Mouse (Mus musculus): ENCODE data around the gene Ksr2. TPM values are rescaled to one million over a fixed set of nuclear protein-coding genes. Genes with fewer than 3 reads are reported as not detected.
A peak's percentile ranks its signal among the peaks of the same experiment; 100 is the strongest.
"Not testable (repeated sequence)": the region's sequence is repeated elsewhere in the genome, so short reads cannot be mapped to it uniquely, and the experiment has no call there.

The Ksr2 gene
- polyA plus RNA-seq, 1 experiment from 2014 or later = 1.4 TPM

DNA sequence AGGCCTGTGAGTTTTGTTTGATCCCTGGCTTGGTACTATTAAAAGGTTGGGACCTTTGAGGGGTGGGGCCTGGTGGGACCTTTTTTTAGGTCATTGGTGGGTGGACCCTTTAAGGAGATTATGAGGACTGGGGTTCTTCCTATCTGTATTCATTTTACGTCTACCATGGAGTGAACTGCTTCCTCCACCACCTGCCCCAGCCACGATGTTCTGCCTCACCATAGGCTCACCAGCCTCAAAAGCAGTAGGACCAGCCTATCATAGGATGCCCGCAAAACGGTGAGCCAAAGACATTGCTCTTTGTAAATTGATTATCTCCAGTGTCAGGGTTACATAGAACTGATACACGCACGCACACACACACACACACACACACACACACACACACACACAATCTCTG, 16.4 kb upstream of the Ksr2 start:
- Histone ChIP-seq H3K9me3 (ENCODE audit: control insufficient read depth, low read length) (no peaks in the 10 kb centered on the region), H3K4me1 (ENCODE audit: control insufficient read depth, insufficient read depth, low read length) (no peaks in the 10 kb centered on the region), H3K9ac (ENCODE audit: low read length) (no peak overlapping the region), H3K27ac (ENCODE audit: low read depth, low read length) (no peak overlapping the region), H3K27me3 (ENCODE audit: control insufficient read depth, insufficient read depth, low read length) (no peaks in the 10 kb centered on the region), H3K36me3 (ENCODE audit: control insufficient read depth, insufficient read depth, low read length) (no peaks in the 10 kb centered on the region), H3K4me3 (ENCODE audit: low read depth, low read length) (no peak overlapping the region), H3K4me2 (ENCODE audit: low read depth) (no peak overlapping the region)
- ATAC-seq (ENCODE audit: insufficient read depth, low FRiP score, low TSS enrichment) = no peak
- 80% methylated on average over 6 of the region's 6 CpGs for WGBS
- DNase-seq (ENCODE audit: low spot score) = no peak

DNA sequence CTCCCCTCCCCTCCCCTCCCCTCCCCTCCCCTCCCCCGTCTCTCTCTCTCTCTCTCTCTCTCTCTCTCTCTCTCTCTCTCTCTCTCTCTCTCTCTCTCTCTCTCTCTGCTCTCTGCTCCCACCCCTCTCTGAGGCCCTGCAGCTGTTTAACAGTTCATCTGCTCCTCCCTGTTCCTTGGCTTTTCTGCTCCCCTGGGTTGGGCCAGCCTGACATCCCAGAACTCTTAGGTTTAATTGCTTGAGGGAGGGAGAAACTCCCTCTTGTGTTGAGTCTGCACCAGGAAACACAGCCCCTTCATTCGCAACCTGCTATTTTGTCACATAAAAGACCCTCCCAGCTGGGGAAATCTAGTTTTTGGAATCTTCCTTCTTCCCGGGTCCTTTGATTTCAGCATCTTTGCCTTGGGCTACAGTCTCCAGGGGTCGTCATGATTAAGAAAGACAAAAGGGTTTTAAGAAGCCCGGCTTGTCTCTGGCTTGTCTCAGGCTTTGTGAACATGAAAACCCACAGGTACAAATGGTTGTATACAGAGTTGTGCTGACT, 15.7 kb upstream of the Ksr2 start:
- no peaks in the 10 kb centered on the region for H3K4me1 ChIP-seq (ENCODE audit: control insufficient read depth, insufficient read depth, low read length)
- ATAC-seq (ENCODE audit: insufficient read depth, low FRiP score, low TSS enrichment) = no peak
- no peak for DNase-seq (ENCODE audit: low spot score)
- H3K4me3 ChIP-seq (ENCODE audit: low read depth, low read length) = no peak overlapping the region
- no peak overlapping the region for H3K27ac ChIP-seq (ENCODE audit: low read depth, low read length)
- H3K9me3 ChIP-seq (ENCODE audit: control insufficient read depth, low read length) = no peaks in the 10 kb centered on the region
- no peaks in the 10 kb centered on the region for H3K27me3 ChIP-seq (ENCODE audit: control insufficient read depth, insufficient read depth, low read length)
- 29% methylated on average over 4 of the region's 5 CpGs for WGBS
- no peak overlapping the region for H3K9ac ChIP-seq (ENCODE audit: low read length)
- H3K4me2 ChIP-seq (ENCODE audit: low read depth) = no peak overlapping the region
- H3K36me3 ChIP-seq (ENCODE audit: control insufficient read depth, insufficient read depth, low read length) = no peaks in the 10 kb centered on the region

DNA sequence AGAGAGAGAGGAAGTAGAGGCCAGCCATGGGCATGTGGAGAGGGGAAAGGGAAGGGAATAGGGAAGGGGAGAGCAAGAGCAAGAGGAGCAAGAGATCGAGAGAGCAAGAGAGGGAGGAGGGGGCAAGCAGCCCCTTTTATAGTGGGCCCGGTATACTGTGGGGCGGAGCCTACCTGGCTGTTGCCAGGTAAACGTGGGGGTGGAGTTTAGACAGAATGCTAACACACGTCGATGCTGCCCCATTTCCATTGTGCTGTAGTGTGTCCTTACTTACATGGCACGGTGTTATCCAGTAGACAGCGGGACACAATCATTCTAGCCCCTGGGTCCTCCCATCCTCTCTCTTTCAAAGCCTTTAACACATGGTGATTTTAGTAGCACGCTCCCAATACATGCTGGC, 14.5 kb upstream of the Ksr2 start:
- Histone ChIP-seq H3K9me3 (ENCODE audit: control insufficient read depth, low read length) (no peaks in the 10 kb centered on the region), H3K4me3 (ENCODE audit: low read depth, low read length) (no peak overlapping the region), H3K9ac (ENCODE audit: low read length) (no peak overlapping the region), H3K4me1 (ENCODE audit: control insufficient read depth, insufficient read depth, low read length) (no peaks in the 10 kb centered on the region), H3K36me3 (ENCODE audit: control insufficient read depth, insufficient read depth, low read length) (no peaks in the 10 kb centered on the region), H3K27ac (ENCODE audit: low read depth, low read length) (no peak overlapping the region), H3K4me2 (ENCODE audit: low read depth) (no peak overlapping the region), H3K27me3 (ENCODE audit: control insufficient read depth, insufficient read depth, low read length) (no peaks in the 10 kb centered on the region)
- DNase-seq (ENCODE audit: low spot score) = no peak
- no peak for ATAC-seq (ENCODE audit: insufficient read depth, low FRiP score, low TSS enrichment)
- WGBS = 71% methylated on average over 9 of the region's 9 CpGs

DNA sequence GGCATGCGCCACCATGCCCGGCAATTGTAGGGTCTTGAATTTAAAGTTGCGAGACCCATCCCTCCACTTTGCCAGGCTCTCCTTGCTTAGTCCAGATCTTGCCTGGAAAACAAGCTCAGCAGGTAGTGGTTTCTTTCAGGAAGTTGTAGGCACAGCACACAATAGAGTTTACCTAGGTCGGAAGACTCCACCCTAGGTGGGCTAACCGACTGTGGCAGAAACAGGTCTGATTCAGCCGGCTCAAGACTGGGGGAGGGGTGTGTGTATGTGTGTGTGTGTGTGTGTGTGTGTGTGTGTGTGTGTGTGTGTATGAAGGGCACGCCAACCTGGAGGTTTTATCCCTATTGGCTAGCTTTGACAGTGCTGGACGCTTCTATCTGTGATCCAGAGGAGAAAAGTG, 10.2 kb upstream of the Ksr2 start:
- no peak for DNase-seq (ENCODE audit: low spot score)
- Histone ChIP-seq H3K36me3 (ENCODE audit: control insufficient read depth, insufficient read depth, low read length) (no peaks in the 10 kb centered on the region), H3K9me3 (ENCODE audit: control insufficient read depth, low read length) (no peaks in the 10 kb centered on the region), H3K27me3 (ENCODE audit: control insufficient read depth, insufficient read depth, low read length) (no peaks in the 10 kb centered on the region), H3K4me3 (ENCODE audit: low read depth, low read length) (no peak overlapping the region), H3K4me1 (ENCODE audit: control insufficient read depth, insufficient read depth, low read length) (no peaks in the 10 kb centered on the region), H3K4me2 (ENCODE audit: low read depth) (no peak overlapping the region), H3K27ac (ENCODE audit: low read depth, low read length) (no peak overlapping the region), H3K9ac (ENCODE audit: low read length) (no peak overlapping the region)
- 93% methylated on average over 8 of the region's 8 CpGs for WGBS
- no peak for ATAC-seq (ENCODE audit: insufficient read depth, low FRiP score, low TSS enrichment)

DNA sequence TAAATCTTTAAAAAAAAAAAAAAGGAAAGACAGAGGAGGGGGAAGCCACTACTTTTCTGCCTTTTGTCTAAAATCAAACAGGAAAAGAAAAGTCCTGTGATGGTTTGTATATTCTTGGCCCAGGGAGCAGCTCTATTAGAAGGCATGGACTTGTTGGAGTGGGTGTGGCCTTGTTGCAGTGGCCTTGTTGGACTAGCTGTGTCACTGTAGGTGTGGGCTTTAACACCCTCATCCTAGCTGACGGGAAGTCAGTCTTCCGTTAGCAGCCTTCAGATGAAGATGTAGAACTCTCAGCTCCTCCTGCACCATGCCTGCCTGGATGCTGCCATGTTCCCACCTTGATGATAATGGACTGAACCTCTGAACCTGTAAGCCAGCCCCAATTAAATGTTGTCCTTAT, 9.1 kb upstream of the Ksr2 start:
- not testable (repeated sequence) for ATAC-seq (ENCODE audit: insufficient read depth, low FRiP score, low TSS enrichment); H3K27ac ChIP-seq (ENCODE audit: low read depth, low read length); H3K4me2 ChIP-seq (ENCODE audit: low read depth); H3K4me1 ChIP-seq (ENCODE audit: control insufficient read depth, insufficient read depth, low read length); H3K4me3 ChIP-seq (ENCODE audit: low read depth, low read length); DNase-seq (ENCODE audit: low spot score); H3K27me3 ChIP-seq (ENCODE audit: control insufficient read depth, insufficient read depth, low read length); H3K36me3 ChIP-seq (ENCODE audit: control insufficient read depth, insufficient read depth, low read length); H3K9me3 ChIP-seq (ENCODE audit: control insufficient read depth, low read length); H3K9ac ChIP-seq (ENCODE audit: low read length)
- WGBS = 76% methylated on average over 2 of the region's 2 CpGs

DNA sequence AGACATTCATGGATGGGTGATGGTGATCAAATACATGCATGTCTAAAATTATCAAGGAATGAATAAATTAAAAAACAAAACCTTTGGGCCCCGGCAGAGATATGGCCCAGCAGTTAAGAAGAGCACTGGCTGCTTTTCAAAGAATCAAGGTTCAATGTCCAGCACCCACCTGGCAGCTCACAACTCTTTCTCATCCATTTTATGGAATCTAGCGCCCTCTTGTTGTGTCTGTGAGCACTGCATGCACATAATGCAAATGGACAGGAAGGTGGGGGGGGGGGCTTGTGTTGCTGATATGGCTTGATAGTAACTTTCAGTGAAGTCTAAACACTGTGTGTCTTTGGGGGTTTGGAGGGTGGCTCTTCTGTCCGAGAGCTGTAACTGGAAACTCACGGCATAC, 5.6 kb upstream of the Ksr2 start:
- no peaks in the 10 kb centered on the region for H3K9me3 ChIP-seq (ENCODE audit: control insufficient read depth, low read length)
- H3K27ac ChIP-seq (ENCODE audit: low read depth, low read length) = no peak overlapping the region
- ATAC-seq (ENCODE audit: insufficient read depth, low FRiP score, low TSS enrichment) (no peak), DNase-seq (ENCODE audit: low spot score) (peak; percentile 33)
- H3K27me3 ChIP-seq (ENCODE audit: control insufficient read depth, insufficient read depth, low read length) = peaks cover 7% of the 10 kb centered on the region
- H3K4me2 ChIP-seq (ENCODE audit: low read depth) = no peak overlapping the region
- no peaks in the 10 kb centered on the region for H3K4me1 ChIP-seq (ENCODE audit: control insufficient read depth, insufficient read depth, low read length)
- 71% methylated on average over 4 of the region's 4 CpGs for WGBS
- H3K9ac ChIP-seq (ENCODE audit: low read length) = no peak overlapping the region
- H3K36me3 ChIP-seq (ENCODE audit: control insufficient read depth, insufficient read depth, low read length) = no peaks in the 10 kb centered on the region
- no peak overlapping the region for H3K4me3 ChIP-seq (ENCODE audit: low read depth, low read length)

DNA sequence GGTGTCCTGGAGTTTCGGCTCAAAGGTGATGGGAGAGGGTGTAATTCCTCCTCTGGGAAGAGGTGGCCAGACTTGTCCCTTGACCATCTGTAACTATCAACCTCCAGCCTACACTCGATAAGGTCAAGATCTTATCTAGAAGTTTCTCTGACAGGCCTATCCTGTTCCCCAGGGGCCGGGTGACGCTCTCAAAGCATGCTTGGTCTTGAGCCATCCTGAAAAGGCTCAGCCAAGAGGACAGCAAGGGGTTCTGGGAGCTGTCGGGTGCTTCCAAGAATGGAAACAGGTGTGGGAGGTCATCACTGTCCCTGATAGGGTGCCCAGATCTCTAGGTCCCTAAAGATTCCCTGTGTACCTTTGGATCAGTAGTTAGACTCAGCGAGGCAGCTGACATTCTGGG, 4.4 kb upstream of the Ksr2 start:
- WGBS = 75% methylated on average over 6 of the region's 6 CpGs

DNA sequence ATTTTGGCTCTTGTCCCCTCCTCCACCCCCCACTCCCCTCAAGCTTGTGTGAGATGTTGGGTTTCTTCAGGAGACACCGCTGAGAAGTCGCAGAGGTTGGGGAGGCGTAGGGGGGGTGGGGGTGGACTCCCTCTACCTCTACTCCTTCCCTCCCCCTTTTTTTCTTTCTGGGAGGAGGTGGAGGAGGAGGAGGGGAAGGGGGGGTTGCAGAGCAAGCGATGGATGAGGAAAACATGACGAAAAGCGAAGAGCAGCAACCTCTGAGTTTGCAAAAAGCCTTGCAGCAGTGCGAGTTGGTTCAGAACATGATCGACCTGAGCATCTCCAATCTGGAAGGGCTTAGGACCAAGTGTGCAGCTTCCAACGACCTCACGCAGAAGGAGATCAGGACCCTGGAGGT, 811 bp downstream of the Ksr2 start:
- DNase-seq (ENCODE audit: low spot score) = peak; percentile 35
- Histone ChIP-seq H3K4me2 (ENCODE audit: low read depth) (peak overlapping the region; percentile 89), H3K36me3 (ENCODE audit: control insufficient read depth, insufficient read depth, low read length) (no peaks in the 10 kb centered on the region), H3K9ac (ENCODE audit: low read length) (peak overlapping the region; percentile 68), H3K27ac (ENCODE audit: low read depth, low read length) (peak overlapping the region; percentile 79), H3K27me3 (ENCODE audit: control insufficient read depth, insufficient read depth, low read length) (peaks cover 12% of the 10 kb centered on the region), H3K4me3 (ENCODE audit: low read depth, low read length) (peak overlapping the region; percentile 61), H3K9me3 (ENCODE audit: control insufficient read depth, low read length) (no peaks in the 10 kb centered on the region), H3K4me1 (ENCODE audit: control insufficient read depth, insufficient read depth, low read length) (0 out of 2 replicates have a peak, but pooled peaks cover 2% of the 10 kb centered on the region)
- 8% methylated on average over 10 of the region's 10 CpGs for WGBS
- no peak; the same call in 1 of the 2 replicates for ATAC-seq (ENCODE audit: insufficient read depth, low FRiP score, low TSS enrichment)

More for the DNA sequence above, 4.4 kb upstream of the Ksr2 start:
- ATAC-seq (ENCODE audit: insufficient read depth, low FRiP score, low TSS enrichment) (no peak), DNase-seq (ENCODE audit: low spot score) (no peak)
- H3K9ac ChIP-seq (ENCODE audit: low read length) = no peak overlapping the region
- no peak overlapping the region for H3K4me2 ChIP-seq (ENCODE audit: low read depth)
- H3K36me3 ChIP-seq (ENCODE audit: control insufficient read depth, insufficient read depth, low read length) = no peaks in the 10 kb centered on the region
- no peak overlapping the region for H3K27ac ChIP-seq (ENCODE audit: low read depth, low read length)
- H3K4me3 ChIP-seq (ENCODE audit: low read depth, low read length) = no peak overlapping the region
- no peaks in the 10 kb centered on the region for H3K9me3 ChIP-seq (ENCODE audit: control insufficient read depth, low read length)
- no peaks in the 10 kb centered on the region for H3K4me1 ChIP-seq (ENCODE audit: control insufficient read depth, insufficient read depth, low read length)
- peaks cover 9% of the 10 kb centered on the region for H3K27me3 ChIP-seq (ENCODE audit: control insufficient read depth, insufficient read depth, low read length)

DNA sequence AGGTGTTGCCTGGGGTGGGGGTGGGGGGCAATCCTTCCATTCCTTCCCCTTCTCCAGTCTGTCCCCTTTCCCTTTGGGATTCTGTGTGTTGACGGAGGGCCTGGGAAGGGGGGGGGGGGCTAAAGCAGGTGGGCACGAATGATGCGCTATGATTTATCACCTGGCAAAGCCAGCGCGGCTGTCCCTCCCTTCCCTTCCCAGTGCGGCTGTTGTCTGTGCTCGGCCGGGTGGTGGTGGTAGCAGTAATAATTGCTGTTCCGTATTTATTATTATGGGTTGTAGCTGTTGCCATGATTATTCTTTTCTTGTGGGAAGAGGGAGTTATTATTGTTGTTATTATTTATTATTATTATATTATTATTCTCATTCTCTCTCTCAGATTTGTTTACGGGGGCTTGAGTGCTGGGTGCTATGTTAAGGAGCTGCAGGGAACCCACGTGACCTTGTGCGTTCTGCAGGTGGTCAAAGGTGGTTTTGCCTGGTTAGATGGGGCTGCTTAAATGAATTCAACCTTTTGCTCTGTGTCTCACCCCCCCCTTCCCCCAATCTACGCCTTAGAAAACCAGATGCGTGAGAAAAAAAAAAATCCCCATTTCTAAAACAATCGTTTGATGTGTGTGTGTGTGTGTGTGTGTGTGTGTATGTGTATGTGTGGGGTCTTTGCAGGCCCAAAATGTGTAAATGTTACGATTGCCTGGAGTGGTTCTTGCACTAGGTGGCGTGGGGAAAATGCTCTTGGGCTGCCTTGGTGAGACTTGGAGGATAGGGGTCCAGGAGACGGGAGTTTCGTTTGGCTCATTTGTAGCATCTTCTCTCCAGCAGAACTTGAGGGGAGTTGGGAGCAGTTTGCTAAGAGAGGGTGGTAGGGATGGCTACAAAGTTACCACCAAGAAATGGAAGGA, 1.5 kb downstream of the Ksr2 start:
- no peak overlapping the region for H3K27ac ChIP-seq (ENCODE audit: low read depth, low read length)
- H3K4me3 ChIP-seq (ENCODE audit: low read depth, low read length) = peak overlapping the region; percentile 61; the same call in 1 of the 2 replicates
- no peak for ATAC-seq (ENCODE audit: insufficient read depth, low FRiP score, low TSS enrichment)
- no peak for DNase-seq (ENCODE audit: low spot score)
- H3K4me1 ChIP-seq (ENCODE audit: control insufficient read depth, insufficient read depth, low read length) = 0 out of 2 replicates have a peak, but pooled peaks cover 2% of the 10 kb centered on the region
- H3K9me3 ChIP-seq (ENCODE audit: control insufficient read depth, low read length) = no peaks in the 10 kb centered on the region
- WGBS = 26% methylated on average over 19 of the region's 19 CpGs
- H3K4me2 ChIP-seq (ENCODE audit: low read depth) = peak overlapping the region; percentile 89
- no peaks in the 10 kb centered on the region for H3K36me3 ChIP-seq (ENCODE audit: control insufficient read depth, insufficient read depth, low read length)
- H3K9ac ChIP-seq (ENCODE audit: low read length) = no peak overlapping the region; the same call in 1 of the 2 replicates
- H3K27me3 ChIP-seq (ENCODE audit: control insufficient read depth, insufficient read depth, low read length) = peaks cover 12% of the 10 kb centered on the region
